Mouse (Mus musculus) kidney, embryonic 15.5 days (tissue): ENCODE results near the gene Rgs5. TPM values are rescaled to one million over a fixed set of nuclear protein-coding genes. Genes with fewer than 3 reads are reported as not detected.

Experiments used
- ATAC-seq: fragments of 200-750 bp; cut with Nextera tagmentation; replicated peaks from 2 replicates; pipeline ENCODE4 v1.8.0; 2017; ENCODE audit warnings: moderate TSS enrichment; ENCODE audit not compliant: low FRiP score
- H3K27ac ChIP-seq: fragments of 300-500 bp; sonication (generic); 2 replicates; pipeline ENCODE4 v1.5.1; 2015; ENCODE audit warnings: mild to moderate bottlenecking, inconsistent platforms
- H3K27me3 ChIP-seq: fragments of 300-500 bp; sonication (generic); 2 replicates; pipeline ENCODE4 v1.6.1; 2015; ENCODE audit warnings: inconsistent platforms
- H3K36me3 ChIP-seq: fragments of 300-500 bp; sonication (generic); 2 replicates; pipeline ENCODE4 v1.6.1; 2015; ENCODE audit warnings: inconsistent platforms
- H3K4me1 ChIP-seq: fragments of 300-500 bp; sonication (generic); 2 replicates; pipeline ENCODE4 v1.6.1; 2015; ENCODE audit warnings: inconsistent platforms
- H3K4me2 ChIP-seq: fragments of 300-500 bp; sonication (generic); 2 replicates; pipeline ENCODE4 v1.6.1; 2015; ENCODE audit warnings: moderate library complexity, mild to moderate bottlenecking, inconsistent platforms
- H3K4me3 ChIP-seq: fragments of 300-500 bp; sonication (generic); replicated peaks from 2 replicates; pipeline ENCODE4 v1.5.1; 2015; ENCODE audit warnings: mild to moderate bottlenecking, inconsistent platforms
- H3K9ac ChIP-seq: fragments of 300-500 bp; sonication (generic); 2 replicates; pipeline ENCODE4 v1.6.1; 2015; ENCODE audit warnings: mild to moderate bottlenecking, inconsistent platforms
- H3K9me3 ChIP-seq: fragments of 300-500 bp; sonication (generic); replicated peaks from 2 replicates; pipeline ENCODE4 v1.6.1; 2016; ENCODE audit warnings: inconsistent platforms
- WGBS: fragments of 180-500 bp; shearing (Covaris S2); methylation state at CpG from one replicate; pipeline ENCODE4 v1.1.7; 2015; ENCODE audit warnings: mixed read lengths; 5-methylcytosine and 5-hydroxymethylcytosine counted together
- polyA plus RNA-seq: library from polyadenylated mRNA; unstranded; fragments of >200 nt; fragmentation: Nextera tagmentation; extraction: Ambion mirVana; gene quantifications from 2 replicates; pipeline ENCODE4 v1.2.1, GENCODE M21; 2015

The Rgs5 gene
- polyA plus RNA-seq, 1 experiment from 2014 or later: 25.8 TPM

GRCm38 (mm10) chr1:169680455-169681208, 25.3 kb downstream of the Rgs5 start:
- Histone ChIP-seq H3K9me3 (no peaks in the 10 kb centered on the region), H3K27ac (no peak overlapping the region), H3K36me3 (no peaks in the 10 kb centered on the region), H3K4me2 (no peak overlapping the region), H3K4me1 (no peaks in the 10 kb centered on the region), H3K9ac (no peak overlapping the region), H3K4me3 (no peak overlapping the region), H3K27me3 (no peaks in the 10 kb centered on the region)
- 52% methylated on average over 9 of the region's 9 CpGs for WGBS
- ATAC-seq: no peak; the same call in 1 of the 2 replicates

GRCm38 (mm10) chr1:169682775-169683497, 27.6 kb downstream of the Rgs5 start:
- Histone ChIP-seq H3K4me3 (no peak overlapping the region), H3K36me3 (no peaks in the 10 kb centered on the region), H3K9me3 (no peaks in the 10 kb centered on the region), H3K4me2 (no peak overlapping the region), H3K4me1 (no peaks in the 10 kb centered on the region), H3K27me3 (no peaks in the 10 kb centered on the region), H3K27ac (no peak overlapping the region), H3K9ac (no peak overlapping the region)
- WGBS: 88% methylated on average over 7 of the region's 7 CpGs
- no peak for ATAC-seq

GRCm38 (mm10) chr1:169685257-169685656, 30.0 kb downstream of the Rgs5 start:
- Histone ChIP-seq H3K9ac (no peak overlapping the region), H3K4me2 (no peak overlapping the region), H3K27me3 (no peaks in the 10 kb centered on the region), H3K4me3 (no peak overlapping the region), H3K27ac (no peak overlapping the region), H3K4me1 (no peaks in the 10 kb centered on the region), H3K36me3 (no peaks in the 10 kb centered on the region), H3K9me3 (no peaks in the 10 kb centered on the region)
- WGBS: 49% methylated on average over 5 of the region's 5 CpGs
- no peak; the same call in 1 of the 2 replicates for ATAC-seq

GRCm38 (mm10) chr1:169693040-169693439, 37.7 kb downstream of the Rgs5 start:
- no peaks in the 10 kb centered on the region for H3K4me1 ChIP-seq
- H3K27ac ChIP-seq: no peak overlapping the region
- no peak overlapping the region for H3K4me3 ChIP-seq
- no peak overlapping the region for H3K9ac ChIP-seq
- no peaks in the 10 kb centered on the region for H3K9me3 ChIP-seq
- H3K4me2 ChIP-seq: no peak overlapping the region
- no peak for ATAC-seq
- WGBS: 78% methylated on average over 2 of the region's 2 CpGs
- H3K27me3 ChIP-seq: no peaks in the 10 kb centered on the region
- no peaks in the 10 kb centered on the region for H3K36me3 ChIP-seq

GRCm38 (mm10) chr1:169693537-169693936, 38.2 kb downstream of the Rgs5 start:
- ATAC-seq: no peak
- H3K4me1 ChIP-seq: no peaks in the 10 kb centered on the region
- H3K4me2 ChIP-seq: no peak overlapping the region
- no peak overlapping the region for H3K9ac ChIP-seq
- no peaks in the 10 kb centered on the region for H3K9me3 ChIP-seq
- H3K27me3 ChIP-seq: no peaks in the 10 kb centered on the region
- H3K4me3 ChIP-seq: no peak overlapping the region
- 48% methylated on average over 3 of the region's 3 CpGs for WGBS
- H3K36me3 ChIP-seq: no peaks in the 10 kb centered on the region
- H3K27ac ChIP-seq: no peak overlapping the region

GRCm38 (mm10) chr1:169695356-169695755, 40.1 kb downstream of the Rgs5 start:
- H3K4me3 ChIP-seq: no peak overlapping the region
- H3K27ac ChIP-seq: no peak overlapping the region
- no peak for ATAC-seq
- H3K4me1 ChIP-seq: no peaks in the 10 kb centered on the region
- no peaks in the 10 kb centered on the region for H3K27me3 ChIP-seq
- H3K4me2 ChIP-seq: no peak overlapping the region
- H3K9ac ChIP-seq: no peak overlapping the region
- WGBS: 77% methylated on average over 3 of the region's 3 CpGs
- no peaks in the 10 kb centered on the region for H3K36me3 ChIP-seq
- no peaks in the 10 kb centered on the region for H3K9me3 ChIP-seq

GRCm38 (mm10) chr1:169697236-169697635, 41.9 kb downstream of the Rgs5 start:
- Histone ChIP-seq H3K9me3 (no peaks in the 10 kb centered on the region), H3K36me3 (no peaks in the 10 kb centered on the region)
- ATAC-seq: no peak

GRCm38 (mm10) chr1:169699184-169699583, 43.9 kb downstream of the Rgs5 start:
- Histone ChIP-seq H3K27me3 (no peaks in the 10 kb centered on the region), H3K27ac (no peak overlapping the region), H3K36me3 (no peaks in the 10 kb centered on the region), H3K4me2 (no peak overlapping the region), H3K9me3 (no peaks in the 10 kb centered on the region), H3K4me3 (no peak overlapping the region), H3K4me1 (no peaks in the 10 kb centered on the region), H3K9ac (no peak overlapping the region)
- ATAC-seq: no peak
- 94% methylated on average over 2 of the region's 2 CpGs for WGBS

More at GRCm38 (mm10) chr1:169697236-169697635, 41.9 kb downstream of the Rgs5 start:
- Histone ChIP-seq H3K27me3 (no peaks in the 10 kb centered on the region), H3K9ac (no peak overlapping the region), H3K4me2 (no peak overlapping the region), H3K27ac (no peak overlapping the region), H3K4me1 (no peaks in the 10 kb centered on the region), H3K4me3 (no peak overlapping the region)
- 72% methylated on average over 4 of the region's 4 CpGs for WGBS

- WGBS: 84% methylated on average over 4 of the region's 4 CpGs
- no peak overlapping the region for H3K9ac ChIP-seq
Measured at GRCm38 (mm10) chr1:169704395-169705087, 49.2 kb downstream of the Rgs5 start.

GRCm38 (mm10) chr1:169721836-169722235, 66.5 kb downstream of the Rgs5 start:
- H3K9ac ChIP-seq: no peak overlapping the region
- H3K4me2 ChIP-seq: no peak overlapping the region
- no peaks in the 10 kb centered on the region for H3K9me3 ChIP-seq
- no peaks in the 10 kb centered on the region for H3K27me3 ChIP-seq
- no peak overlapping the region for H3K4me3 ChIP-seq
- no peak overlapping the region for H3K27ac ChIP-seq
- no peaks in the 10 kb centered on the region for H3K4me1 ChIP-seq
- no peaks in the 10 kb centered on the region for H3K36me3 ChIP-seq
- 73% methylated on average over 2 of the region's 2 CpGs for WGBS
- no peak for ATAC-seq

More at GRCm38 (mm10) chr1:169704395-169705087, 49.2 kb downstream of the Rgs5 start:
- H3K27me3 ChIP-seq: no peaks in the 10 kb centered on the region
- no peaks in the 10 kb centered on the region for H3K36me3 ChIP-seq
- no peak overlapping the region for H3K27ac ChIP-seq
- no peaks in the 10 kb centered on the region for H3K4me1 ChIP-seq
- no peaks in the 10 kb centered on the region for H3K9me3 ChIP-seq
- H3K4me2 ChIP-seq: no peak overlapping the region
- H3K4me3 ChIP-seq: no peak overlapping the region
- no peak for ATAC-seq

GRCm38 (mm10) chr1:169726319-169726718, 71.0 kb downstream of the Rgs5 start:
- Histone ChIP-seq H3K36me3 (no peaks in the 10 kb centered on the region), H3K4me2 (no peak overlapping the region), H3K4me1 (no peaks in the 10 kb centered on the region), H3K27me3 (no peaks in the 10 kb centered on the region), H3K9me3 (no peaks in the 10 kb centered on the region), H3K4me3 (no peak overlapping the region), H3K27ac (no peak overlapping the region), H3K9ac (no peak overlapping the region)
- no peak for ATAC-seq
- WGBS: 66% methylated on average over 3 of the region's 3 CpGs

GRCm38 (mm10) chr1:169730599-169731100, 75.3 kb downstream of the Rgs5 start:
- H3K4me1 ChIP-seq: no peaks in the 10 kb centered on the region
- H3K27ac ChIP-seq: no peak overlapping the region
- 72% methylated on average over 7 of the region's 7 CpGs for WGBS
- no peak overlapping the region for H3K4me3 ChIP-seq
- no peak for ATAC-seq
- no peaks in the 10 kb centered on the region for H3K36me3 ChIP-seq
- H3K9me3 ChIP-seq: no peaks in the 10 kb centered on the region
- H3K27me3 ChIP-seq: no peaks in the 10 kb centered on the region
- H3K9ac ChIP-seq: no peak overlapping the region
- no peak overlapping the region for H3K4me2 ChIP-seq
